Mouse (Mus musculus) neural tube, embryonic 15.5 days (tissue): ENCODE results near the gene Acbd6. TPM values are rescaled to one million over a fixed set of nuclear protein-coding genes. Genes with fewer than 3 reads are reported as not detected.

Experiments
- ATAC-seq: fragments of 200-750 bp; cut with Nextera tagmentation; 2 replicates; pipeline ENCODE4 v1.8.0; 2017; ENCODE audit warnings: mild to moderate bottlenecking, moderate TSS enrichment, moderate library complexity; ENCODE audit not compliant: low FRiP score
- H3K27ac ChIP-seq: fragments of 300-500 bp; sonication (generic); replicated peaks from 2 replicates; pipeline ENCODE4 v1.5.1; 2015; ENCODE audit warnings: mild to moderate bottlenecking, inconsistent platforms
- H3K27me3 ChIP-seq: fragments of 300-500 bp; sonication (generic); replicated peaks from 2 replicates; pipeline ENCODE4 v1.6.1; 2015; ENCODE audit warnings: inconsistent platforms
- H3K36me3 ChIP-seq: fragments of 300-500 bp; sonication (generic); 2 replicates; pipeline ENCODE4 v1.6.1; 2015; ENCODE audit warnings: inconsistent platforms
- H3K4me1 ChIP-seq: fragments of 300-500 bp; sonication (generic); 2 replicates; pipeline ENCODE4 v1.6.1; 2015; ENCODE audit warnings: inconsistent platforms
- H3K4me2 ChIP-seq: fragments of 300-500 bp; sonication (generic); 2 replicates; pipeline ENCODE4 v1.6.1; 2015; ENCODE audit warnings: inconsistent platforms, mild to moderate bottlenecking, moderate library complexity
- H3K4me3 ChIP-seq: fragments of 300-500 bp; sonication (generic); replicated peaks from 2 replicates; pipeline ENCODE4 v1.5.1; 2015; ENCODE audit warnings: mild to moderate bottlenecking, inconsistent platforms
- H3K9ac ChIP-seq: fragments of 300-500 bp; sonication (generic); replicated peaks from 2 replicates; pipeline ENCODE4 v1.6.1; 2015; ENCODE audit warnings: mild to moderate bottlenecking, inconsistent platforms
- H3K9me3 ChIP-seq: fragments of 300-500 bp; sonication (generic); replicated peaks from 2 replicates; pipeline ENCODE4 v1.6.1; 2016; ENCODE audit warnings: inconsistent platforms
- WGBS: fragments of 180-500 bp; shearing (Covaris S2); methylation state at CpG from one replicate; pipeline ENCODE4 v1.1.7; 2015; ENCODE audit warnings: mixed read lengths; 5-methylcytosine and 5-hydroxymethylcytosine counted together
- polyA plus RNA-seq: library from polyadenylated mRNA; unstranded; fragments of >200 nt; fragmentation: Nextera tagmentation; extraction: Ambion mirVana; gene quantifications from 2 replicates; pipeline ENCODE4 v1.2.1, GENCODE M21; 2015

Acbd6 gene
- polyA plus RNA-seq, 1 experiment from 2014 or later = 109 TPM

DNA sequence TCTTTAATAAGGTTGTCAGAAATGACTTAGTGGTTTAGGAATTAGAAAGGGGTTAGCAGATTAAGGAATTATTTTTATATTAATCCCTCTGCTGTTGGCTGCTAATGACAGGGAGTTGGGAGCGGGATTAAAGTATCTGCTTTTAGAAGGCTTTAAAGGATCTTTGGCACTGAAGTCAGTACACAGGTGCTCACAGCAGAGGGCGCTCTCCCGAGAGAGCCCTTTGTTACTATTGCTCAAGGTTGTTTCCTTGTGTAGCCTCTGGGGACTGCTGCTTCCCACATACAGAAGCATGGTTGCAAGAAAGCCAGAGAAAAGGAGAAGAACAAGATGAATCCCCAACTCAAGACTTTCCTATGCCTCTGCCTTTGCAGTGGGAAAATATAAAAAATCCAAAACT is 6.8 kb downstream of the Acbd6 start:
- no peak overlapping the region for H3K9ac ChIP-seq
- WGBS = 30% methylated on average over 3 of the region's 3 CpGs
- H3K4me1 ChIP-seq = peaks cover 12% of the 10 kb centered on the region
- H3K27ac ChIP-seq = no peak overlapping the region
- ATAC-seq = no peak
- no peak overlapping the region for H3K4me2 ChIP-seq
- no peaks in the 10 kb centered on the region for H3K27me3 ChIP-seq
- peaks cover 20% of the 10 kb centered on the region for H3K36me3 ChIP-seq
- no peak overlapping the region for H3K4me3 ChIP-seq
- no peaks in the 10 kb centered on the region for H3K9me3 ChIP-seq

DNA sequence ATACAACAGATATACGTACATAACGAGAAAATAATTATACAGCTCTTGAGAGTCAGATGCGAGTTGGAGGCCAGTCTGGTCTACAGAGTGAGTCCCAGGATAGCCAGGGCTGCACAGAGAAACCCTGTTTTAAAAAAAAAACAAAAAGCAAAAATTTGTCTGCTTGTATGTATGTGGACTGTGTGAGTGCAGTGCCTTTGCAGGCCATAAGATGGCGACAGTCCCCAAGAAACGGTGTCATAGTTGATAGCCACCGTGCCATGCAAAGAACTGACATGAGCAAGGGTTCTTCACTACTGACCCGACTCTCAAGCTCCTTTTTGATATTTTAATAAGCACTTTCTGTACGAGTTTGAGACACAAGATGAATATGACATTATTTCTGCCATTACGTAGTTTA is 10.2 kb downstream of the Acbd6 start:
- WGBS = 97% methylated on average over 9 of the region's 9 CpGs

DNA sequence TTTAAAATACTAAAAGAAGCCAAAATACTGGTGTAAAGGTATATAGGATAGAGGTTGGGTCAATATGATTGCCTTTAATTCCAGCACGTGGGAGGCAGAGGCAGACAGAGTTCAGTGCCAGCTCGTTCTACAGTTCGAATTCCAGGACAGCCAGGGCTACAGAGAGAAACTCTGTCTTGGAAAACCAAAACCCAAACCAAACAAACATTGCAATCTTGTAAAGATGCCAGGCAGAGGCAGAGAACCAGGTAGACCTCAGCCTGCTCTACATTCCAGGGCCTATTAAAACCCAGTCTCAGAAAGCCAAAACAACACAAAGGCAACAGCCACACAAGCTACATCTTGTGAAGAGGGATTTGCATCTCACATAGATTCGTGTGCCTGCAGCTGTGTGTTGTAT is 11.4 kb downstream of the Acbd6 start:
- H3K9me3 ChIP-seq = no peaks in the 10 kb centered on the region
- 96% methylated on average over 4 of the region's 4 CpGs for WGBS
- no peaks in the 10 kb centered on the region for H3K4me1 ChIP-seq
- no peak overlapping the region for H3K4me3 ChIP-seq
- no peaks in the 10 kb centered on the region for H3K27me3 ChIP-seq
- no peak overlapping the region for H3K4me2 ChIP-seq
- H3K36me3 ChIP-seq = peaks cover 26% of the 10 kb centered on the region
- no peak overlapping the region for H3K27ac ChIP-seq
- H3K9ac ChIP-seq = no peak overlapping the region
- no peak for ATAC-seq

More for the DNA sequence above, 10.2 kb downstream of the Acbd6 start:
- no peaks in the 10 kb centered on the region for H3K4me1 ChIP-seq
- no peak overlapping the region for H3K4me3 ChIP-seq
- no peak overlapping the region for H3K9ac ChIP-seq
- no peak overlapping the region for H3K27ac ChIP-seq
- ATAC-seq = no peak
- no peak overlapping the region for H3K4me2 ChIP-seq
- peaks cover 26% of the 10 kb centered on the region for H3K36me3 ChIP-seq
- no peaks in the 10 kb centered on the region for H3K27me3 ChIP-seq
- no peaks in the 10 kb centered on the region for H3K9me3 ChIP-seq

DNA sequence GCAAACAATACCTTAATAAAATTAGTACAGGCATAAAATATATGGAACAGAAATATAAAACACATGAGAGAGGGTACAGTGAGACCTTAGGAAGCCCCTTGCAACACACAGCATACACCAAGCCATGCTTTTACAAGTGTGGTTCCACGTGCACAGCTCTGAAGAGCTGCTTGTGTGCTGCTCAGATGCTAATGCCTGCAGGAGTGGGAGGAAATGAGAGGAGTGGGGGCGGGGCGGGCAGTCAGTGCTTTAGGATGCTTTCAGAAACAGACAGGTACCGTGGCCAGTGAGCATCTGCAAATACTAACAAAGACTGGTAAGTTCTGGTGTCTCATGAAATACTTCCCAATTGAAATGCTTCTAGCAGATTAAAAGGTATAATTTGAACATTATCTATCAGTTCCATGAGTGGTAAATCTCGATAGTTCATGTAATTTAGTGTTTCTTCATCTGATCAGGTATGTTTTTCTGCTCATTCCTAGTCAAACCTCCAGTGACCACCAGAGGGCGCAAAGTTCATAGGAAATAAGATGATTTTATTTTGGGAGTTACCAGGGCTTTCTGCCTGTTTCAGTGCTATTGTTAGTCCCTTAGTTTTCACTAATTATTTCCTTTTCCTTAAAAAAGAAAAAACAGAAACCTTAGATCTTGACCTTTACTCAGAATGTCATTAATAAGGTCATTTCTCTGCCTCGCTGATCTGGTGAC is 17.2 kb downstream of the Acbd6 start:
- Histone ChIP-seq H3K9me3 (no peaks in the 10 kb centered on the region), H3K27ac (no peak overlapping the region), H3K4me3 (no peak overlapping the region), H3K36me3 (peaks cover 6% of the 10 kb centered on the region; the same call in 1 of the 2 replicates), H3K9ac (no peak overlapping the region), H3K4me2 (no peak overlapping the region), H3K27me3 (no peaks in the 10 kb centered on the region), H3K4me1 (no peaks in the 10 kb centered on the region)
- ATAC-seq = 0 out of 2 replicates have a peak, but pooled peaks have one; percentile 47
- WGBS = 33% methylated on average over 7 of the region's 7 CpGs

DNA sequence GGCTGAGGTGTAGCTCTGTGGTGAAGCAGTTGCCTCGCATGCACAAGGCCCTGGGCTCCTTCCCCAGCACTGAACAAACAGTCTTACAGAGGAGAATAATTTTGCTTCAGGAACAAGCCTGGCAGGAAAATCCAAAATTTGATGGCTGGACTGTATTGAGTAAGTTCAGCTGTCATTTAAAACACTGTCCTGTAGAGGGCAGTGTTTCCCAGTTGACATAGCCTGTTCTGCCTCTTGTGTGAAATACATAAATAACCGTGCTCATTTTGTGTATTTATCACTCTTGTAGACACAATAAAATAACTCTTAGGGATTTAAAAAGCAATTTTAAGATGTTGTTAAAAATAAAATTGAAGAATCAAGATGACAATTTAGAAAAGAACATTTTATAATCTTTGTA is 18.5 kb downstream of the Acbd6 start:
- no peak for ATAC-seq
- Histone ChIP-seq H3K4me2 (no peak overlapping the region), H3K9ac (no peak overlapping the region), H3K4me3 (no peak overlapping the region), H3K9me3 (no peaks in the 10 kb centered on the region), H3K36me3 (peaks cover 6% of the 10 kb centered on the region; the same call in 1 of the 2 replicates), H3K27ac (no peak overlapping the region), H3K4me1 (no peaks in the 10 kb centered on the region), H3K27me3 (no peaks in the 10 kb centered on the region)
- 26% methylated on average over 2 of the region's 2 CpGs for WGBS

DNA sequence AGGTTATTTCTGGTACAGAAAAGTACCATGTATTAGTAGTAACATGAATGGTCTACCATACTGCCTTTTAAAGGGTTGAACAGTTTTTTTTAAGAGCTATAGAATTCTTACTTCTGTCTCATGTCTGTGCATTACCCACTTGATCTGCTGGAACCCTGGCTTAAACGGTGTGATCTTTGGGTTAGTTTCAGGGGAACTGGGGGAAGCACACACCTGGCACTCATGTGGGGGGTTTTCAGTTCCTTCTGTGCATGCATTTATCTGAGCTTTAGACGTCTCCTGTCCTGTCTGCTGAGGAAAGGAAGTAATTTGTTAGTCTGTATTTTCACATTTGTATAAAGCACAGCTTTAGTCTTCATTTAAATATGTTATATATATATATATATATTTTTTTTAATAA is 19.4 kb downstream of the Acbd6 start:
- Histone ChIP-seq H3K27me3 (no peaks in the 10 kb centered on the region), H3K36me3 (peaks cover 2% of the 10 kb centered on the region; the same call in 1 of the 2 replicates), H3K4me3 (no peak overlapping the region), H3K4me2 (no peak overlapping the region), H3K9ac (no peak overlapping the region), H3K27ac (no peak overlapping the region), H3K4me1 (no peaks in the 10 kb centered on the region), H3K9me3 (no peaks in the 10 kb centered on the region)
- ATAC-seq = no peak
- WGBS = 84% methylated on average over 2 of the region's 2 CpGs

DNA sequence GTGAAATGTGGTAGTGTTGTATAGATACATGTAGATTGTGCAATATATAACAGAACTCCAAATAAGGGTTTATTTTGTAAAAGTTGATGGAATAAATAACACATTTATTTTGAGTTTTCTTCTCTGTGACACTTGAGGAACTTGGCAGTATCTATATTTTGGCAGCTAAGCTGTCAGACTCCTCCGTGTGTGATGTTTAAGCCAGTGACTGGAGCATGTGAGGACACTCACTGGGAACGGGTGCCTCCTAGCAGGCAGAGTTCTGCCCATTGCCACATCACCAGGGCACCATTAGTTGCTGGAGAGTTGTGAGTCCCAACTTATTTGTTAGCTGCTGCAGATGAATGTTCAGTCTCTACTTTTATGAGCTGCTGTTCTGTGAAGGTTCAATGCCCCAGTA is 30.0 kb downstream of the Acbd6 start:
- Histone ChIP-seq H3K36me3 (no peaks in the 10 kb centered on the region), H3K9ac (no peak overlapping the region), H3K27ac (no peak overlapping the region), H3K4me2 (no peak overlapping the region), H3K4me1 (no peaks in the 10 kb centered on the region), H3K4me3 (no peak overlapping the region), H3K27me3 (no peaks in the 10 kb centered on the region), H3K9me3 (no peaks in the 10 kb centered on the region)
- ATAC-seq = no peak
- WGBS = 87% methylated on average over 2 of the region's 2 CpGs

DNA sequence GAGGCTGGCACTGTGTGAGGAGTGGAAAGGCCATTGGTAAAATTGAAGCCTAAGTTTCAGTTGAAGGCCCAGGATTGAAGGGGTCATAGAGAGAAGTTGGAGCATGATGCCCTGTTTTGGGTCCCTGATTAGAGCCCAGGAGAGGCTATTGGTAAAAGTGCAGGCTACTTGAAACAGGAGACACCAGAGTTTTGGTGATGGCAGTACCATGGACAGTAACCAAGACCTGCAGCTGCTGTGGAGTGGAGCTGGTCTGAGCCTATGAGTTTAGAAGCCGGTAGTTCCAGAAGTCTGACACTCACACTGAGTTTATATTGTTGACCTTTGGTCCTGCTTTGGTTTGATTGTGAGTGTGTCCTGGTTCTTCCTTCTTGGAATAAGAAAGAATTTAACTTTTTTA is 36.2 kb downstream of the Acbd6 start:
- no peak overlapping the region for H3K9ac ChIP-seq
- no peak overlapping the region for H3K27ac ChIP-seq
- ATAC-seq = no peak
- no peaks in the 10 kb centered on the region for H3K36me3 ChIP-seq
- no peak overlapping the region for H3K4me2 ChIP-seq
- no peak overlapping the region for H3K4me3 ChIP-seq
- H3K4me1 ChIP-seq = no peaks in the 10 kb centered on the region
- WGBS = 75% methylated on average over 1 of the region's 1 CpGs
- no peaks in the 10 kb centered on the region for H3K27me3 ChIP-seq
- H3K9me3 ChIP-seq = no peaks in the 10 kb centered on the region

DNA sequence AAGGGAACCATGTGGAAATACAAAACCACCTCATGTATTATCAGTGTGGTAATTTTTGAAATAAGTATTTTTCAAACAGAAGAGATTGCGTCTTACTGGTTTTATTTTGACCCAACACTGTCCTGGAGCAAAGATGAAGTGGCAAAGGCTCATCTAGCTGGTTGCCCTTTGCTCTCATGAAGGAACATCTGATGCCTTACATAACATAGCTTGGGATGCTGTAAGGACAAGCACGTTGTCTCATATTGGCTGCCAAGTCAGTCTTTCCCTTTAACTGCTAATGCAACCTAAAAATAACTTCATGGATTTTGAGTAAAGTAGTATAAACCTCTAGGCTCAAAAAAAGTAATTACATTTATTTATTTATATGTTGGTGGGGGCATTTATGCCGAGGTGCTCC is 38.7 kb downstream of the Acbd6 start:
- H3K27ac ChIP-seq = no peak overlapping the region
- H3K27me3 ChIP-seq = no peaks in the 10 kb centered on the region
- no peak overlapping the region for H3K4me3 ChIP-seq
- no peak for ATAC-seq
- no peaks in the 10 kb centered on the region for H3K9me3 ChIP-seq
- no peaks in the 10 kb centered on the region for H3K36me3 ChIP-seq
- H3K9ac ChIP-seq = no peak overlapping the region
- H3K4me1 ChIP-seq = no peaks in the 10 kb centered on the region
- H3K4me2 ChIP-seq = no peak overlapping the region
- 93% methylated on average over 3 of the region's 3 CpGs for WGBS

DNA sequence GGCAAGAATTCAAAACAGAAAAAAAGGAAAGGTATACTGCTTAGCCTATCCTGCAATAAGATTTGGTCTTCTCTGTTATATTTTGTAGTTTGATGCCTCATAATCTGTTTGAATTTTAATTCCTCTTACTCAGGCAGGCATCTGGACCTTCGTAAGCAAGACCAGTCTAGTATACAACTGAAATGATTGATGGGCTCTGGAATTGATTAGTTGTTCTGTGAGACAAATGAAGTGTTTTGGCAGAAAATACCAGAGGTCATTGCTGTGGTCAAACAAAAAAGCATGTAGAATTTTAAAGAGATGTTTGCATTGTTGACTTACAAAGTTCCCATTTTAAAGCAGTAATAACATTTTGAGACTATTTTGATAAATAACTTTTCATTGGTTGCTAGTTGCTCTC is 46.8 kb downstream of the Acbd6 start:
- ATAC-seq = no peak
- Histone ChIP-seq H3K9me3 (no peaks in the 10 kb centered on the region), H3K4me3 (no peak overlapping the region), H3K4me2 (no peak overlapping the region), H3K27me3 (no peaks in the 10 kb centered on the region), H3K27ac (no peak overlapping the region), H3K9ac (no peak overlapping the region), H3K4me1 (peaks cover 21% of the 10 kb centered on the region), H3K36me3 (no peaks in the 10 kb centered on the region)
- 14% methylated on average over 1 of the region's 1 CpGs for whole genome bisulfite sequencing

DNA sequence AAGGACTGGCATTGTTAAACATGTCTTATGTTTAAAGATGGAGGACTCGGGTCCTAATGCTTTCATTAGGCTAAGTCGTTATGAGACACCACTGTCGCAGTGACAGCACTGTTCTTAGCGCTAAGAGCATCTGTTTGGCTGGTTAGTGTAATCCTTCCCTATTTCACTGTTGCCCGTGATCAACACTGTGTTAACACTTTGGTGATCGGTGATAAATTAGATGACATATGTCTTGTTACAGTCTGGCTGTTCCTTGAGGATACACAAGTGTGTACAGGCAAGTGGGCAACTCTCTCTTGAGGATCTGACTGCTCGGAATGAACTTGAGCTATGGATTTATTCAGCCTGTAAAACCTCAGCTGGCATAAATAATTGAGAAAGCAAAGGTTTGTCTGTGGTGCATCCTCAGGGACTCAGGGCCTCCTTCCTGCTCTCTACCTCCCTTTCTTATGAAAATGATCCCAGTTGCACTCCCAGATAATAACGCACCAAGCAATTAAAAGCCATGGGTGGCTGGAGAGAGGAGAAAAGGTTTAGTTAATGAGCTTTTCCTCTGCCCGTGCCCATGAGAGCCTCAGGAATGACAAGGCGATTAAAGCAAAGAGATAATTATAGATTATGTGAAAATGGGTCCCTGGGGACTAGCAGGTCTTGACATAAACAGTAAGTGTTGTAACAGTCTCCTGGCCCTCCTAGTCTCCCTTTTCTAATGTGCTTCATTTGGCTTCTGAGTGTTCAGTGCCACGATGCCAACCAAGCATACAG is 47.7 kb downstream of the Acbd6 start:
- Histone ChIP-seq H3K36me3 (no peaks in the 10 kb centered on the region), H3K4me2 (peak overlapping the region; percentile 24; the same call in 1 of the 2 replicates), H3K4me1 (peaks cover 21% of the 10 kb centered on the region), H3K4me3 (no peak overlapping the region), H3K27ac (peak overlapping the region; percentile 58), H3K9ac (no peak overlapping the region), H3K9me3 (no peaks in the 10 kb centered on the region), H3K27me3 (no peaks in the 10 kb centered on the region)
- ATAC-seq = peak; percentile 79
- 20% methylated on average over 11 of the region's 11 CpGs for WGBS

DNA sequence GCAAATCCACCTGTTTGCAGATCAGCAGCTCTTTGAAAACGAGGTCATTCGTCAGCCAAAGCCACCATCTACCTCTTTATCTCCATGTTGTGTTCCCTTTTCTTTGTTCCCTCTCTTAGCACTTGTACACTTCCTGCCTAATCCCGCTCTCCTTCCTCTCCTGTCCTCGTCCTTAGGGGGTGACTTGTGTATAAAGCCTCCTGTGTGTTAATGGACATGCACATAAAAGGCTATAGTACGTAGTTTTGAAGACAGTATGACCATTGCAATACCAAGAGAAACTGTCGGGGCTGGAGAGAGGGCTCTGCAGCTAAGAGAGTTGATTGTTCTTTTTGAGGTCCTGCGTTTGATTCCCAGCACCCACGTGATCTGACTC is 48.2 kb downstream of the Acbd6 start:
- peak overlapping the region; percentile 58; the same call in 1 of the 2 replicates for H3K27ac ChIP-seq
- WGBS = 56% methylated on average over 8 of the region's 8 CpGs
- no peaks in the 10 kb centered on the region for H3K27me3 ChIP-seq
- H3K36me3 ChIP-seq = no peaks in the 10 kb centered on the region
- no peaks in the 10 kb centered on the region for H3K9me3 ChIP-seq
- H3K4me3 ChIP-seq = no peak overlapping the region
- 0 out of 2 replicates have a peak, but pooled peaks have one; percentile 19 for ATAC-seq
- H3K4me2 ChIP-seq = peak overlapping the region; percentile 24; the same call in 1 of the 2 replicates
- peaks cover 21% of the 10 kb centered on the region for H3K4me1 ChIP-seq
- H3K9ac ChIP-seq = no peak overlapping the region
